ENCODE assay signal across 10 mouse cellular contexts in genomic region chr13:59741096-59741495, GRCm38 (mm10). TPM values are rescaled to one million over a fixed set of nuclear protein-coding genes. Genes with fewer than 3 reads are reported as not detected.
DNase-seq lines count a peak whose midpoint lies in the region.
"Had no signal": no experiment of that assay in that cellular context is flagged by ENCODE, and none has a peak within 500 bp of the region (broad histone marks: within the 10 kb centered on the region; RNA-seq: fewer than 3 reads in every experiment).

No protein-coding gene starts in this region.

- peak; percentile 45 to 46 for DNase-seq in cerebellum, postnatal 10 days
- DNase-seq in cerebellum, adult 8-10 months, result no peak
- DNase-seq in kidney, postnatal 36 days, result peak; percentile 20 to 34
- no peak for DNase-seq in kidney, adult 18-20 months
- DNase-seq in gastrocnemius, postnatal 25 days, result peak; percentile 34
- peak; percentile 41 for DNase-seq in lung, postnatal 14 days
- no peak for DNase-seq in neural tube, embryonic 10.5 days (ENCODE audit: extremely low spot score, low spot score)
- no peak for DNase-seq in layer of hippocampus, adult 11-12 months (ENCODE audit: low spot score)
- DNase-seq: cerebellum, adult 11 months; layer of hippocampus, adult 9-11 months had no signal

RNA-seq across cellular contexts. Expression of gene 1700014D04Rik, which starts 5.5 kb away (rescaled TPM):
- under 1 TPM in 1 of 2 experiments, not detected in 1; 0.26 TPM for total RNA-seq in gastrocnemius, postnatal 25 days (2021)

RNA-seq across cellular contexts. Expression of gene Spata31d1d, which starts 9.5 kb away (rescaled TPM):
- total RNA-seq in gastrocnemius, postnatal 25 days (2021), result not detected

RNA-seq across cellular contexts. Expression of gene Isca1, which starts 28.5 kb away (rescaled TPM):
- 100 to 1,000 TPM; 171 to 180 TPM for total RNA-seq in gastrocnemius, postnatal 25 days (2021)

RNA-seq across cellular contexts. Expression of gene Spata31d1b, which starts 29.0 kb away (rescaled TPM):
- total RNA-seq in gastrocnemius, postnatal 25 days (2021), result not detected

RNA-seq across cellular contexts. Expression of gene Spata31d1a, which starts 31.0 kb away (rescaled TPM):
- not detected for total RNA-seq in gastrocnemius, postnatal 25 days (2021)

Comparison
In these comparisons a context has a peak if more than half of its experiments do, and no peak if none do; other contexts are left out.
1. DNase-seq: peak in cerebellum, postnatal 10 days (2 of 2), kidney, postnatal 36 days (2 of 2), gastrocnemius, postnatal 25 days (single experiment) and lung, postnatal 14 days (single experiment); none in cerebellum, adult 8-10 months (single experiment), kidney, adult 18-20 months (single experiment), neural tube, embryonic 10.5 days (single experiment) and layer of hippocampus, adult 11-12 months (single experiment).